Mouse (Mus musculus): ENCODE measurements around the gene Smim12. TPM values are rescaled to one million over a fixed set of nuclear protein-coding genes. Genes with fewer than 3 reads are reported as not detected.
A peak's percentile ranks its signal among the peaks of the same experiment; 100 is the strongest.

Gene Smim12
- polyA plus RNA-seq, 1 experiment from 2014 or later = 60.3 TPM

DNA sequence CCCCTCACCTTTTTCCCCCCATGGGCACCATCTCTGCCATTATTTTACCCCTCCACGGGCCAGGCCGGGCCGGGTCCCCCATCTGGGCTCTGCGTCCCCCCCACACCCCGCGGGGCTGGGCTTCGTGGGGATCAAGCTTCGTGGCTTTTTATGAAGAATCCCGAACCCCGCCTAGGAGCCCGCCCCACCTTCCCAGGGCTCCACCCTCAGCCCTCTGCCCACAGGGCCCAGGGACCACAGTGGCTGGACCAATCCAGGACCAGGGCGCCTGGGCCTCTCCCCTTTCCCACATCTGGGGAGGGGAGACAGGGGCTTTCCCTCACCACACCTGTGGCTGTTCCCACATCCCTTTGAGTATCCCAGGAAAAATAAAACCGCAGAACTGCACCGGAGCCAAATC lies 7.0 kb upstream of the Smim12 start:
- H3K9ac ChIP-seq = peak overlapping the region; percentile 86
- peak overlapping the region; percentile 55 for H3K4me3 ChIP-seq
- H3K27ac ChIP-seq (replicated peaks) = peak overlapping the region; percentile 89
- WGBS = under 1% methylated on average over 14 of the region's 14 CpGs
- 0 out of 2 replicates have a peak, but pooled peaks cover 4% of the 10 kb centered on the region for H3K36me3 ChIP-seq
- peaks cover 34% of the 10 kb centered on the region for H3K4me1 ChIP-seq (replicated peaks)
- H3K4me2 ChIP-seq = peak overlapping the region; percentile 92
- ATAC-seq (ENCODE audit: low read depth) = peak; percentile 19; the same call in 1 of the 2 replicates
- peaks cover 11% of the 10 kb centered on the region; the same call in 1 of the 2 replicates for H3K27me3 ChIP-seq
- no peaks in the 10 kb centered on the region for H3K9me3 ChIP-seq

DNA sequence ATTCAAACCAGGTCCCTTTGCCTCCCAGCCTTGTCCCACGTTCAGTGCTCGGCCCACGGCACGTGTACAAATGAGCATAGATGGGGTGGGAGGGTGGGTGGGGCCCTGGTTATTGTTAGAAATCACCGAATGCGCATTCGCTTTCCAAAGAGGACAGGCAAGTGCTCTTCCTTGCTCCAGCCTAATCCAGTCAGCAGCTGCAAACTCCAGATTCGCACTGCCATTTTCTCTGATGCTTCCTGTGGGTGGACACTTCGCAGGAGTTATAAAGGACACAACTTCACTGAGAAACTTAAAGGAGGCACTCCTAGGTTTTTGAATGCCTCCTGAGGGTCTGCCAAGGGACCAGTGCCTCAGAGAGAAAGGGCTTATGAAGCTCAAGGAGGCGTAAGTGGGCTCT lies 6.3 kb upstream of the Smim12 start:
- no peak for ATAC-seq (ENCODE audit: low read depth)
- WGBS = 46% methylated on average over 10 of the region's 10 CpGs
- H3K9me3 ChIP-seq = no peaks in the 10 kb centered on the region
- peaks cover 28% of the 10 kb centered on the region for H3K4me1 ChIP-seq (replicated peaks)
- no peak overlapping the region for H3K27ac ChIP-seq (replicated peaks)
- H3K4me2 ChIP-seq = 0 out of 2 replicates have a peak overlapping the region, but pooled peaks have one; percentile 92
- H3K36me3 ChIP-seq = 0 out of 2 replicates have a peak, but pooled peaks cover 4% of the 10 kb centered on the region
- H3K9ac ChIP-seq = no peak overlapping the region
- no peak overlapping the region for H3K4me3 ChIP-seq
- H3K27me3 ChIP-seq = peaks cover 11% of the 10 kb centered on the region; the same call in 1 of the 2 replicates

DNA sequence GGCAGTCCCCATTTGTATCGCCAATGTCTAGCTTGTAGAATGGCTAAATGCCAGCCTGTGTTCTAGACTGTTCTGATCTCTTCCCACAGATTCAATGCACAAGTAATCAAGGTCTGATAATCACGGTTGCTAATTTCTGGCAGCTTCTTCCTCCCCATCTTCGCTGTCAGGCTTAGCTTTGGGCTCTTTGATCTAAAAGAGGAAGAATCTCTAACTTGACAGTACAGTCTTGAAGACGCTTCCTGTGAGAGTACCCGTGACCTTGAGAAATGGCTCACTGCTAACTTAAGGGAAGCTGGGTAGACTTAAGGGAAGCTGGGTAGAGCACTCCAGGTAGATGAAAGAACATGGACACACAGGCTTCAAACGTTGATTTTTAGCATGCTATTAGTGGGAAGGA lies 888 bp upstream of the Smim12 start:
- Histone ChIP-seq H3K9me3 (no peaks in the 10 kb centered on the region), H3K36me3 (peaks cover 13% of the 10 kb centered on the region), H3K4me3 (no peak overlapping the region), H3K4me1 (replicated peaks) (peaks cover 15% of the 10 kb centered on the region), H3K27ac (replicated peaks) (no peak overlapping the region), H3K4me2 (no peak overlapping the region), H3K9ac (no peak overlapping the region), H3K27me3 (0 out of 2 replicates have a peak, but pooled peaks cover 4% of the 10 kb centered on the region)
- 65% methylated on average over 6 of the region's 6 CpGs for WGBS
- no peak for ATAC-seq (ENCODE audit: low read depth)

DNA sequence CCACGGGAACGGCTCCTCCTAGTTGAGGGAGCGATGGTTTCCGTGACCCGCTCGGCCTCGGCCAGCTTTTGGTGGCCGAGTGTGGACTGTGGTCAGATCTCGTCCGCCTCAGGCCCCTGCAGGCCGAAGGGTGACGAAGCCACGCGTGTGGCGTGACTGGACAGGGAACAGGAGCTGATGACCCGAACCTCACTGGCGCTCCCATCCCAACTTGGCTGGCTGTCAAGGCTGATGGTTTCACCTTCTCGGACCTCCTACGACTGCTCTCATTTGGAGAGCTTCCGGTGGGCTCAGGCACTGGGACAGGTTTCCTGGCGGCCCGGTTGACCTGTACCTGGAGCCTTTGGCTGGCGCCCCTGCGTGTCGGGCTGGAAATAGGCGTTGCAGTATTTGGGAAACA lies 369 bp downstream of the Smim12 start:
- Histone ChIP-seq H3K4me3 (peak overlapping the region; percentile 97), H3K4me2 (peak overlapping the region; percentile 98), H3K27me3 (0 out of 2 replicates have a peak, but pooled peaks cover 3% of the 10 kb centered on the region), H3K9ac (peak overlapping the region; percentile 94), H3K4me1 (replicated peaks) (peaks cover 15% of the 10 kb centered on the region), H3K9me3 (no peaks in the 10 kb centered on the region), H3K27ac (replicated peaks) (peak overlapping the region; percentile 53; the same call in 1 of the 2 replicates), H3K36me3 (peaks cover 22% of the 10 kb centered on the region)
- ATAC-seq (ENCODE audit: low read depth) = peak; percentile 63
- WGBS = 0% methylated on average over 26 of the region's 26 CpGs

DNA sequence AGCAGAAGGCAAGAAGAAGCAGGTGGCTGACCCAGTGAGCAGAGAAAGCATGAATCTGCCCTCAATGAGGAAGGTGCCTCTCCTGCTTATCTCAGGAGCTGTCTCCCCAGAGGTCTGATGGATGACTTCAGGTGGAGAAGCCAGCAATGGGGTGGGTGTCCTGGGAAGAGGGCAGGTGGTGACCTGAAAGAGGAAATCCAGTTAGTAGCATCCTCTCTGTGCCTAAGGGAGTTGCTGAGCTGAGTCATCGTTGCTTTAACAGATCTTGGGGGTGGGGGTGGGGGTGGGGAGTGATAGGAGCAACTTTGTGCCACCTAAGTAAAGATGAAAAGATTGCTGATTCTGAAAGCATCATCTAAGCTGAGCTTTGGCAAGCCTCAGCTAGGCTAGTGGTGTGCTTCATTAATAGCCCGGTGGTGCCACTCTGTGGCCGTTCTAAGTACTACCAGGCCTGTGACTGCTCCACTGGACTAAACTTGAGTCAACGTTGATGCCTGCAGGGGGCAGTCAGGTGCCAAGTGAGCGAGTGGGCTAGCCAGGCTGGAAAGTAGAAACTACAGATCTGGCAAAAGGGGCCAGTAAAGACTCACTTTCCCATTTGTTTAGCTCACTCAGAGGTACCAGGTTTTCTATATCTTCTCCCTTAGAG lies 6.2 kb downstream of the Smim12 start:
- WGBS = 4% methylated on average over 5 of the region's 5 CpGs
- Histone ChIP-seq H3K36me3 (peaks cover 22% of the 10 kb centered on the region), H3K4me2 (no peak overlapping the region), H3K9ac (no peak overlapping the region), H3K9me3 (no peaks in the 10 kb centered on the region), H3K27me3 (no peaks in the 10 kb centered on the region), H3K4me3 (no peak overlapping the region), H3K4me1 (replicated peaks) (peaks cover 14% of the 10 kb centered on the region), H3K27ac (replicated peaks) (no peak overlapping the region)
- peak; percentile 92 for ATAC-seq (ENCODE audit: low read depth)

DNA sequence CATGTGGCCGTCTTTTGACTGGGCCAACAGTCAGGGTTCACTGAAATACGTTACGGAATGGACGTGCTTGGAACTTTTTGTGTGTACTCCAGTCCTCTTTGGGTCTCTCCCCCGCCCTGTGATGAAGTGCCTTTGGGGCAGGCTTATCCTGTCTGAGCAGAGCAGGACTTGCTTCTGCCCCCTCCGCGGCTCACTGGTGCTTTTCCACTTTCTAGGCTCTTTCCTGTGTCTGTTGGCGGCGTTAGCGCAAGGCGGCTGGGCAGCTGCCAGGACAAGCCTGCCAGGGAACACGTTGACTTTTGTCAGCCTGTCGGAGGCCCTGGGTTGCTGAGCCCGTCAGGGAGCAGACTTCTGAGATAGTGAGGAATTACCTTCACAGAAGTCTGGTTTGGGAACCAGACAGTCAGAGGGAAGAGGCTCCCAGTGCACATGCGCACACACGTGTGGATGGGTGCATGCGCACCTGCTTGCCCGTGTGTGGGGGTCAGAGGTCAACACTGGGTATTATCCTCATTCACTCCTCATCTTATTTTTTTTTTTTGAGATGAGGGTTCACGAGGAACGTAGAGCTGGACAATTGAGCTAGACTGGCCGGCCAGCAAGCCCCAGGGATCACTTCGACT lies 8.5 kb downstream of the Smim12 start:
- H3K36me3 ChIP-seq = peaks cover 15% of the 10 kb centered on the region
- no peak for ATAC-seq (ENCODE audit: low read depth)
- peaks cover 7% of the 10 kb centered on the region; the same call in 1 of the 2 replicates for H3K4me1 ChIP-seq (replicated peaks)
- 65% methylated on average over 22 of the region's 22 CpGs for WGBS
- H3K27me3 ChIP-seq = no peaks in the 10 kb centered on the region
- no peak overlapping the region for H3K4me2 ChIP-seq
- H3K9ac ChIP-seq = peak overlapping the region; percentile 23; the same call in 1 of the 2 replicates
- no peak overlapping the region for H3K4me3 ChIP-seq
- H3K27ac ChIP-seq (replicated peaks) = no peak overlapping the region
- H3K9me3 ChIP-seq = no peaks in the 10 kb centered on the region

DNA sequence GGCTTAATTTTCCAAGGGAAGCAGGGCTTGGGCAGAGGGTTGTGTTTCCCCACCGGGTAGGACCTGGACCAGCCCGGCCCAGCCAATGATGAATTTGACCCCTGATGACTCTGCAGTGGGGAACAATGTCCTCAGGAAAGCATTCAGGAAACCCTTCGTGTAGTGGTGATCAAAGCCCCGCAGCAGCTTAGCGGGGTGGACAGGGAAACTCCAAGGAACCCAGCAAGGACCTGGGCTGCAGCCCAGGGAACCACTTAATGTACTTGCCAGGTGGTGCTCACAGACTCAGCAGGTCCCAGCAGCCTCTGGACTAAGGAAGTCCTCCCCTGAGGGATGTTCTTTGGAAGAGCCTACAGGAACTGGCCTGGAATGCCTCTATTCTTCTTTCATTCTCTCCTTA lies 13.2 kb downstream of the Smim12 start:
- Histone ChIP-seq H3K4me1 (replicated peaks) (peaks cover 5% of the 10 kb centered on the region; the same call in 1 of the 2 replicates), H3K27me3 (no peaks in the 10 kb centered on the region), H3K9ac (no peak overlapping the region), H3K27ac (replicated peaks) (no peak overlapping the region), H3K9me3 (no peaks in the 10 kb centered on the region), H3K4me2 (no peak overlapping the region), H3K4me3 (no peak overlapping the region), H3K36me3 (no peaks in the 10 kb centered on the region)
- WGBS = 66% methylated on average over 5 of the region's 5 CpGs
- no peak for ATAC-seq (ENCODE audit: low read depth)

DNA sequence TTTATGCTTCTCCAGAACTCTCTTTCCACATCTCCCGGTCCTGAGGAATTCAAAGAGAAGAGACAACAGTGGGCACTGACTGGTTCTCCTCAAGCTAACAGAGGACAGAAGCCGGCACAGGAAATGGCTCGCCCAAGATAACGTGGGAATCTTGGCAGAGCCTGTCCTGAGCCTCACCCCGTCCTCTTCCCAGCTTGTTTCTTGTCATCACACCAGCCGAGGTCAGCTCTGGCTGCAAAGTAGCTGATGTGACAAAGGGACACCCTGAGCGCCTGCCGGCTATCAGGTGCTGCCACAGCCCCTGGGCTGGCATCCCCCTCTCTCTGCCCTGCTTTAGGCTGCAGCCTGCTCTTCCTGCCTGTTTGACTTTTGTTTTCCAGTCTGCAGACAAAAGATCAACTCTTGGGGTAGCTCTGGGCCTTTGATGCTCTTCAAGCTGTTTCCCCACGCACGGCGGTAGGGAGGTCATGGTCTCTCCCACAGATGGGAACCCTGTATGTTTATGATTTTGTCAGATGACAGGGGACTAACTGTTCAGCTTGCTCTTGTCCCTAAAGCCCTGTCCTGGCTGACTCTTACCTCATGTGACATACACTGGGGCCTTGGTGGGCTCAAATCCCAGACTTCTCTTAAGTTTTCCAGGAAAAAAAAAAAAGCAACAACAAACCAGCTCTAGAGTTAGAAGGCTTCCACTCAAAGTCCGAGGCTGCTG lies 14.8 kb downstream of the Smim12 start:
- no peaks in the 10 kb centered on the region for H3K36me3 ChIP-seq
- 0 out of 2 replicates have a peak overlapping the region, but pooled peaks have one; percentile 23 for H3K27ac ChIP-seq (replicated peaks)
- no peaks in the 10 kb centered on the region for H3K27me3 ChIP-seq
- ATAC-seq (ENCODE audit: low read depth) = no peak
- H3K9me3 ChIP-seq = no peaks in the 10 kb centered on the region
- no peak overlapping the region for H3K4me2 ChIP-seq
- no peak overlapping the region for H3K4me3 ChIP-seq
- no peaks in the 10 kb centered on the region for H3K4me1 ChIP-seq (replicated peaks)
- no peak overlapping the region for H3K9ac ChIP-seq
- 60% methylated on average over 12 of the region's 12 CpGs for WGBS

DNA sequence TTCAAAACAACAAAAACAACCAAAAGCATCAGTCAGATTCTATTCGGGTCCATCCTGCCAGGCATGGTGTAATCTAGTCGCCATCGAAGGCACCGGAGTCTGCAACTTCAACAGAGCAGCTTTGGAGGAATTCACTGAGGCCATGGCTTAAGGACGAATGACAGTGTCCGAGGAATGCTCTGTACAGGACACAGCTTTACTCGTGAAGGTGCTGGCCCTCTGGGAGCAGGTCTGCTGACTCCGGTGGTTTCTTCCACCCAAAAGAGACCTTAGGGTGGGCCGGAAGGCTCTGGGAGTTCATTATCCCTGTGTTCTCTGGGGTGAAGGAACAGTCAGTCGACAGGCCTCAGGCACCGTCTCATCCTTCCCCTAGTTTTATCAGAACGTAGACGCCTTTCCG lies 18.0 kb downstream of the Smim12 start:
- no peak overlapping the region for H3K4me3 ChIP-seq
- no peak overlapping the region for H3K27ac ChIP-seq (replicated peaks)
- H3K36me3 ChIP-seq = no peaks in the 10 kb centered on the region
- no peak overlapping the region for H3K4me2 ChIP-seq
- WGBS = 91% methylated on average over 14 of the region's 14 CpGs
- no peaks in the 10 kb centered on the region for H3K4me1 ChIP-seq (replicated peaks)
- no peaks in the 10 kb centered on the region for H3K9me3 ChIP-seq
- no peak overlapping the region for H3K9ac ChIP-seq
- ATAC-seq (ENCODE audit: low read depth) = no peak
- H3K27me3 ChIP-seq = no peaks in the 10 kb centered on the region

DNA sequence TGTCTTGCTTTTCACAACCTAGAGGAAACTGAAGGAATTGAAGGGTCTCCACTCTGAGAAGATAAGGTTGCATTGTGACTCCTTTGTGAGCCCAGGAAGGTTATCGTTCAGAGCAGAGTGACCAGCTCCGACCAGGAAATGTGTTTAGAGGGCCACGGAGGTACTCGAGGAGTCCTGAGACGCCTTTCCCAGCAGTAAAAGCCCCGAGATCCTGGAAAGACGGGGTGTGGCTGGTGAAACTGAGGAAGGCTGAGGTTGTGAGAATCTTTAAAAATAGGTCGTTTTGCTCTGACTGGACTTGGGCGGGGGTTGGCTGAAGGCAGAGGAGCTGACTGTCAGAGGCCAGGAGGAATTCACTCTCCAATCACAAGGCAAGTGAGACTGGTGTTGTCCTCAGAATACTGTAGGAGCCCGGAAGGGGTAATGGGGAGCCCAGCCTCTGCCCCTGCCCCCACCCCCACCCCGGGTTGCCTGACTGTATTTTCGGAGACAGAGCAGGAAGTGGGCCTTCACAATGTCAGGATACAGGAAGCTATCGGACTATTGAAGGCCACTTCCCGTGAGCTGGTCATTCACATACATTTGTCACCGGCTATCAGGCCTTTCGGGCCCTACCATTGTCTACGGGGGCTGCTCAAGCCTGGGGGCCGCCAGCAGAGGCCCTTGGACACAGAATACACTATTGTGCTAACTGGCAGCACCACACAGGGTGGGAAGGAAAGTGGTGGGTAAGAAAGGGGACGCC lies 20.0 kb downstream of the Smim12 start:
- H3K4me1 ChIP-seq (replicated peaks) = no peaks in the 10 kb centered on the region
- no peak overlapping the region for H3K9ac ChIP-seq
- no peaks in the 10 kb centered on the region for H3K36me3 ChIP-seq
- 62% methylated on average over 19 of the region's 19 CpGs for WGBS
- no peak for ATAC-seq (ENCODE audit: low read depth)
- no peak overlapping the region for H3K4me3 ChIP-seq
- no peaks in the 10 kb centered on the region for H3K27me3 ChIP-seq
- no peaks in the 10 kb centered on the region for H3K9me3 ChIP-seq
- H3K27ac ChIP-seq (replicated peaks) = 0 out of 2 replicates have a peak overlapping the region, but pooled peaks have one; percentile 46
- no peak overlapping the region for H3K4me2 ChIP-seq

DNA sequence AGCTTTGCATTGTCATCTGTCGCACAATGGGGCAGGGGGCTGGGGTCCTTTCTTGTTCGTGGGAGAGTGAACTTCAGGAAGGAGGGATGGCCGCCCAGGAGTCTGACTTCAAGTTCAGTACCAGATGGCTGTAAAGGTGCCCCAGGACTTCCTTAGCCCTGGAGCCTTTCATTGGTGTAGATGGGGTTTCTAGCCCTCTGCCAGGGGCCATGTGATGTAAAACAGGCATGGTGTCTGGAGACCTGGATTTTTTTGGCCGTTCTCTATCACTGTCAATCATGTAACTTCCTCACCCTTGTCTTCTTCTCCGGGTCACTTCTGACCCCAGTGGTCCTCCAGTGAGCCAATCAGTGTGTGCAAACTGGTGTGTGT lies 20.6 kb downstream of the Smim12 start:
- 57% methylated on average over 5 of the region's 5 CpGs for WGBS
- Histone ChIP-seq H3K36me3 (no peaks in the 10 kb centered on the region), H3K4me1 (replicated peaks) (no peaks in the 10 kb centered on the region), H3K4me2 (no peak overlapping the region), H3K27ac (replicated peaks) (no peak overlapping the region), H3K4me3 (no peak overlapping the region), H3K27me3 (no peaks in the 10 kb centered on the region), H3K9me3 (no peaks in the 10 kb centered on the region), H3K9ac (no peak overlapping the region)
- no peak for ATAC-seq (ENCODE audit: low read depth)

All from neural tube, embryonic 13.5 days (tissue).